Mouse (Mus musculus): ENCODE measurements around the gene Kdm2a. TPM values are rescaled to one million over a fixed set of nuclear protein-coding genes. Genes with fewer than 3 reads are reported as not detected.

Kdm2a gene
- polyA plus RNA-seq, 1 experiment from 2014 or later: 10.9 TPM

GRCm38 (mm10) chr19:4299126-4299525, 99.0 kb downstream of the Kdm2a start:
- H3K4me1 ChIP-seq (replicated peaks): peaks cover 99% of the 10 kb centered on the region
- H3K9me3 ChIP-seq (replicated peaks): no peaks in the 10 kb centered on the region
- no peak for ATAC-seq (ENCODE audit: low read depth)
- no peak for DNase-seq
- no peak overlapping the region for H3K9ac ChIP-seq
- H3K36me3 ChIP-seq: peaks cover 21% of the 10 kb centered on the region
- peak overlapping the region; percentile 74 for H3K27ac ChIP-seq
- H3K27me3 ChIP-seq: no peaks in the 10 kb centered on the region
- 0 out of 2 replicates have a peak overlapping the region, but pooled peaks have one; percentile 15 for H3K4me2 ChIP-seq
- 80% methylated on average over 7 of the region's 7 CpGs for WGBS (ENCODE audit: insufficient replicate concordance)
- no peak overlapping the region for H3K4me3 ChIP-seq (replicated peaks)

- Histone ChIP-seq H3K4me3 (replicated peaks) (no peak overlapping the region), H3K36me3 (peaks cover 21% of the 10 kb centered on the region), H3K9ac (no peak overlapping the region), H3K9me3 (replicated peaks) (no peaks in the 10 kb centered on the region), H3K27ac (peak overlapping the region; percentile 74; the same call in 1 of the 2 replicates), H3K4me2 (no peak overlapping the region), H3K4me1 (replicated peaks) (peaks cover 99% of the 10 kb centered on the region), H3K27me3 (no peaks in the 10 kb centered on the region)
- DNase-seq (no peak), ATAC-seq (ENCODE audit: low read depth) (no peak)
- WGBS (ENCODE audit: insufficient replicate concordance): 69% methylated on average over 17 of the region's 17 CpGs
These were observed 99.6 kb downstream of the Kdm2a start for GRCm38 (mm10) chr19:4298322-4299121.

GRCm38 (mm10) chr19:4297851-4298250, 100.2 kb downstream of the Kdm2a start:
- Histone ChIP-seq H3K27ac (peak overlapping the region; percentile 21; the same call in 1 of the 2 replicates), H3K4me3 (replicated peaks) (no peak overlapping the region), H3K27me3 (no peaks in the 10 kb centered on the region), H3K9ac (no peak overlapping the region), H3K9me3 (replicated peaks) (no peaks in the 10 kb centered on the region), H3K4me1 (replicated peaks) (peaks cover 93% of the 10 kb centered on the region), H3K4me2 (no peak overlapping the region), H3K36me3 (peaks cover 23% of the 10 kb centered on the region)
- ATAC-seq (ENCODE audit: low read depth) (no peak), DNase-seq (no peak)
- 69% methylated on average over 5 of the region's 5 CpGs for WGBS (ENCODE audit: insufficient replicate concordance)

- H3K4me3 ChIP-seq (replicated peaks): no peak overlapping the region
- 0 out of 2 replicates have a peak overlapping the region, but pooled peaks have one; percentile 39 for H3K9ac ChIP-seq
- 74% methylated on average over 2 of the region's 2 CpGs for WGBS (ENCODE audit: insufficient replicate concordance)
- peaks cover 80% of the 10 kb centered on the region for H3K4me1 ChIP-seq (replicated peaks)
- no peak for ATAC-seq (ENCODE audit: low read depth)
- no peak overlapping the region for H3K4me2 ChIP-seq
- H3K27me3 ChIP-seq: no peaks in the 10 kb centered on the region
- DNase-seq: no peak
- H3K36me3 ChIP-seq: peaks cover 36% of the 10 kb centered on the region
- H3K9me3 ChIP-seq (replicated peaks): no peaks in the 10 kb centered on the region
- H3K27ac ChIP-seq: peak overlapping the region; percentile 43; the same call in 1 of the 2 replicates
These were observed 101.5 kb downstream of the Kdm2a start for GRCm38 (mm10) chr19:4296611-4297010.

GRCm38 (mm10) chr19:4295391-4295790, 102.7 kb downstream of the Kdm2a start:
- H3K4me2 ChIP-seq: no peak overlapping the region
- WGBS (ENCODE audit: insufficient replicate concordance): 71% methylated on average over 4 of the region's 4 CpGs
- H3K36me3 ChIP-seq: peaks cover 48% of the 10 kb centered on the region
- H3K4me3 ChIP-seq (replicated peaks): no peak overlapping the region
- H3K27me3 ChIP-seq: no peaks in the 10 kb centered on the region
- DNase-seq: no peak
- H3K9me3 ChIP-seq (replicated peaks): no peaks in the 10 kb centered on the region
- H3K9ac ChIP-seq: no peak overlapping the region
- H3K4me1 ChIP-seq (replicated peaks): peaks cover 68% of the 10 kb centered on the region
- H3K27ac ChIP-seq: peak overlapping the region; percentile 68
- ATAC-seq (ENCODE audit: low read depth): no peak

- DNase-seq (peak; percentile 43), ATAC-seq (ENCODE audit: low read depth) (peak; percentile 59)
- peak overlapping the region; percentile 26; the same call in 1 of the 2 replicates for H3K9ac ChIP-seq
- peak overlapping the region; percentile 68 for H3K27ac ChIP-seq
- H3K4me1 ChIP-seq (replicated peaks): peaks cover 60% of the 10 kb centered on the region
- no peaks in the 10 kb centered on the region for H3K9me3 ChIP-seq (replicated peaks)
- H3K4me3 ChIP-seq (replicated peaks): no peak overlapping the region
- no peaks in the 10 kb centered on the region for H3K27me3 ChIP-seq
- peaks cover 57% of the 10 kb centered on the region for H3K36me3 ChIP-seq
- H3K4me2 ChIP-seq: peak overlapping the region; percentile 29; the same call in 1 of the 2 replicates
- 25% methylated on average over 13 of the region's 14 CpGs for WGBS (ENCODE audit: insufficient replicate concordance)
These were observed 103.5 kb downstream of the Kdm2a start for GRCm38 (mm10) chr19:4294381-4295097.

- Histone ChIP-seq H3K36me3 (peaks cover 83% of the 10 kb centered on the region), H3K27me3 (no peaks in the 10 kb centered on the region)
- 89% methylated on average over 11 of the region's 11 CpGs for WGBS (ENCODE audit: insufficient replicate concordance)
These were observed 106.9 kb downstream of the Kdm2a start for GRCm38 (mm10) chr19:4291161-4291560.

GRCm38 (mm10) chr19:4290749-4291148, 107.3 kb downstream of the Kdm2a start:
- DNase-seq (no peak), ATAC-seq (ENCODE audit: low read depth) (no peak)
- Histone ChIP-seq H3K36me3 (peaks cover 83% of the 10 kb centered on the region), H3K27me3 (no peaks in the 10 kb centered on the region), H3K27ac (no peak overlapping the region), H3K4me3 (replicated peaks) (no peak overlapping the region), H3K4me1 (replicated peaks) (peaks cover 23% of the 10 kb centered on the region), H3K4me2 (no peak overlapping the region), H3K9ac (no peak overlapping the region), H3K9me3 (replicated peaks) (no peaks in the 10 kb centered on the region)
- 86% methylated on average over 15 of the region's 15 CpGs for WGBS (ENCODE audit: insufficient replicate concordance)

More at GRCm38 (mm10) chr19:4291161-4291560, 106.9 kb downstream of the Kdm2a start:
- DNase-seq: no peak
- H3K4me1 ChIP-seq (replicated peaks): peaks cover 27% of the 10 kb centered on the region
- no peak overlapping the region for H3K9ac ChIP-seq
- H3K27ac ChIP-seq: no peak overlapping the region
- no peak for ATAC-seq (ENCODE audit: low read depth)
- H3K4me2 ChIP-seq: no peak overlapping the region
- H3K9me3 ChIP-seq (replicated peaks): no peaks in the 10 kb centered on the region
- H3K4me3 ChIP-seq (replicated peaks): no peak overlapping the region

- Histone ChIP-seq H3K4me2 (peak overlapping the region; percentile 78), H3K9ac (0 out of 2 replicates have a peak overlapping the region, but pooled peaks have one; percentile 56), H3K27me3 (peaks cover 21% of the 10 kb centered on the region), H3K27ac (0 out of 2 replicates have a peak overlapping the region, but pooled peaks have one; percentile 10), H3K4me1 (replicated peaks) (peaks cover 21% of the 10 kb centered on the region), H3K9me3 (replicated peaks) (no peaks in the 10 kb centered on the region), H3K36me3 (peaks cover 33% of the 10 kb centered on the region), H3K4me3 (replicated peaks) (peak overlapping the region; percentile 65)
- ATAC-seq (ENCODE audit: low read depth) (no peak), DNase-seq (no peak)
- WGBS (ENCODE audit: insufficient replicate concordance): 21% methylated on average over 7 of the region's 7 CpGs
These were observed 114.4 kb downstream of the Kdm2a start for GRCm38 (mm10) chr19:4283653-4284052.

- Histone ChIP-seq H3K9me3 (replicated peaks) (no peaks in the 10 kb centered on the region), H3K27me3 (peaks cover 21% of the 10 kb centered on the region), H3K27ac (0 out of 2 replicates have a peak within 1 kb of the TSS, but pooled peaks have one; percentile 10), H3K4me3 (replicated peaks) (peak within 1 kb of the TSS; percentile 65), H3K4me2 (peak within 1 kb of the TSS; percentile 78), H3K4me1 (replicated peaks) (peaks cover 21% of the 10 kb centered on the region), H3K9ac (peak within 1 kb of the TSS; percentile 56), H3K36me3 (peaks cover 27% of the 10 kb centered on the region)
- peak; percentile 87 for ATAC-seq (ENCODE audit: low read depth)
- under 1% methylated on average over 50 of the region's 50 CpGs for WGBS (ENCODE audit: insufficient replicate concordance)
- peak; percentile 78 for DNase-seq
These were observed 115.1 kb downstream of the Kdm2a start, which contains the start of gene Ankrd13d for GRCm38 (mm10) chr19:4282898-4283553. Ankrd13d (minus strand) TSS chr19:4283137.

- WGBS (ENCODE audit: insufficient replicate concordance): 83% methylated on average over 9 of the region's 9 CpGs
- ATAC-seq (ENCODE audit: low read depth) (no peak), DNase-seq (no peak)
- Histone ChIP-seq H3K27me3 (peaks cover 21% of the 10 kb centered on the region), H3K4me3 (replicated peaks) (no peak overlapping the region), H3K4me2 (no peak overlapping the region), H3K9me3 (replicated peaks) (no peaks in the 10 kb centered on the region), H3K36me3 (peaks cover under 1% of the 10 kb centered on the region; the same call in 1 of the 2 replicates), H3K4me1 (replicated peaks) (peaks cover 21% of the 10 kb centered on the region), H3K27ac (no peak overlapping the region), H3K9ac (no peak overlapping the region)
These were observed 117.7 kb downstream of the Kdm2a start for GRCm38 (mm10) chr19:4280425-4280824.

Measured in liver, embryonic 13.5 days (tissue).